ENCODE assay signal across 21 mouse cellular contexts in genomic region chr16:10716696-10717095, GRCm38 (mm10).
DNase-seq lines count a peak whose midpoint lies in the region; ATAC-seq and TF ChIP-seq lines count a peak whose summit lies in the region.
"Had no signal": no experiment of that assay in that cellular context is flagged by ENCODE, and none has a peak within 500 bp of the region (broad histone marks: within the 10 kb centered on the region; RNA-seq: fewer than 3 reads in every experiment).

No protein-coding gene starts in this region.

- H3K9me3 ChIP-seq in lung, embryonic 14.5 days (ENCODE audit: low read depth, low read length), result no peaks in the 10 kb centered on the region
- H3K9me3 ChIP-seq: forebrain, embryonic 13.5 days; heart, embryonic 15.5 days; hindbrain, embryonic 15.5 days; limb, embryonic 13.5 days; liver, embryonic 12.5 days; stomach, embryonic 15.5 days had no signal

- no peak overlapping the region for H3K27ac ChIP-seq in lung, embryonic 14.5 days (ENCODE audit: low read depth)
- H3K27ac ChIP-seq: forebrain, embryonic 13.5 days; gastrocnemius, adult 2 months; heart, embryonic 15.5 days; hindbrain, embryonic 15.5 days; limb, embryonic 13.5 days; liver, embryonic 12.5 days; stomach, embryonic 15.5 days had no signal

- WGBS in lung, embryonic 14.5 days, result 39% methylated on average over 2 of the region's 2 CpGs

- no peaks in the 10 kb centered on the region for H3K4me1 ChIP-seq in lung, embryonic 14.5 days (ENCODE audit: insufficient read depth)

- no peak for TF ChIP-seq CTCF in lung, embryonic 14.5 days (IDR thresholded peaks at IDR 0.05; ENCODE audit: low read depth)

- H3K27me3 ChIP-seq in lung, embryonic 14.5 days (ENCODE audit: insufficient read depth, low read length), result no peaks in the 10 kb centered on the region
- H3K27me3 ChIP-seq: forebrain, embryonic 13.5 days; heart, embryonic 15.5 days; hindbrain, embryonic 15.5 days; limb, embryonic 13.5 days; liver, embryonic 12.5 days; stomach, embryonic 15.5 days had no signal

- peak; percentile 75 to 77 for DNase-seq in cerebellum, adult 18-20 months
- peak; percentile 44 for DNase-seq in lung, embryonic 14.5 days
- no peak for DNase-seq in lung, postnatal 10 days
- DNase-seq in retina, postnatal 1 day, result peak; percentile 32
- no peak for DNase-seq in retina, embryonic 14.5 days (ENCODE audit: low spot score)
- peak; percentile 70 to 77 for DNase-seq in cerebellum, postnatal 36 days
- no peak for DNase-seq in embryo, embryonic 11 days
- DNase-seq: adrenal gland, postnatal 14 days; gastrocnemius, adult 2 months; heart, postnatal 36 days; lung, adult 18-20 months; lung, postnatal 36 days; thymus, postnatal 36 days had no signal

- H3K4me3 ChIP-seq in lung, embryonic 14.5 days (ENCODE audit: low read depth, low read length), result no peak overlapping the region
- H3K4me3 ChIP-seq: forebrain, embryonic 13.5 days; gastrocnemius, adult 2 months; heart, embryonic 15.5 days; hindbrain, embryonic 15.5 days; limb, embryonic 13.5 days; liver, embryonic 12.5 days; stomach, embryonic 15.5 days had no signal

- H3K36me3 ChIP-seq in lung, embryonic 14.5 days (ENCODE audit: insufficient read depth), result no peaks in the 10 kb centered on the region
- H3K36me3 ChIP-seq: heart, embryonic 15.5 days; hindbrain, embryonic 15.5 days; limb, embryonic 13.5 days; liver, embryonic 12.5 days; stomach, embryonic 15.5 days had no signal

- no peak for ATAC-seq in cerebellum, adult (ENCODE audit: insufficient number of reproducible peaks, low FRiP score, low TSS enrichment)
- no peak for ATAC-seq in lung, embryonic 14.5 days (ENCODE audit: insufficient read depth)
- ATAC-seq: forebrain, embryonic 13.5 days; intestine, embryonic 16.5 days; liver, embryonic 12.5 days had no signal

- no peak overlapping the region for H3K9ac ChIP-seq in lung, embryonic 14.5 days
- H3K9ac ChIP-seq: forebrain, embryonic 13.5 days; heart, embryonic 15.5 days; hindbrain, embryonic 15.5 days; limb, embryonic 13.5 days; liver, embryonic 12.5 days; stomach, embryonic 15.5 days had no signal

- no peak overlapping the region for H3K4me2 ChIP-seq in lung, embryonic 14.5 days
- H3K4me2 ChIP-seq: forebrain, embryonic 13.5 days; heart, embryonic 15.5 days; hindbrain, embryonic 15.5 days; limb, embryonic 13.5 days; liver, embryonic 12.5 days; stomach, embryonic 15.5 days had no signal

Comparison
In these comparisons a context has a peak if more than half of its experiments do, and no peak if none do; other contexts are left out.
1. DNase-seq: peak in cerebellum, adult 18-20 months (2 of 2), lung, embryonic 14.5 days (single experiment), retina, postnatal 1 day (single experiment) and cerebellum, postnatal 36 days (2 of 2); none in lung, postnatal 10 days (single experiment), retina, embryonic 14.5 days (single experiment) and embryo, embryonic 11 days (single experiment).